Mouse (Mus musculus): ENCODE results near the gene Dpp6. TPM values are rescaled to one million over a fixed set of nuclear protein-coding genes. Genes with fewer than 3 reads are reported as not detected.
A peak's percentile ranks its signal among the peaks of the same experiment; 100 is the strongest.

The Dpp6 gene
- polyA plus RNA-seq (2016; fragmentation: Nextera tagmentation; extraction: Ambion mirVana): 15.0 and 15.1 TPM in 2 replicates

- 2% methylated on average over 48 of the region's 48 CpGs for WGBS
- Histone ChIP-seq H3K9ac (0 out of 2 replicates have a peak within 1 kb of the TSS, but pooled peaks have one; percentile 22), H3K4me1 (peaks cover 7% of the 10 kb centered on the region), H3K27me3 (peaks cover 31% of the 10 kb centered on the region), H3K36me3 (replicated peaks) (no peaks in the 10 kb centered on the region), H3K4me2 (peak within 1 kb of the TSS; percentile 59), H3K9me3 (no peaks in the 10 kb centered on the region), H3K4me3 (replicated peaks) (peak within 1 kb of the TSS; percentile 32), H3K27ac (no peak within 1 kb of the TSS)
- ATAC-seq (ENCODE audit: low FRiP score): peak; percentile 58; the same call in 1 of the 2 replicates
These were observed at the start of gene Dpp6 for GRCm38 (mm10) chr5:26816975-26817941. Dpp6 (plus strand) TSS chr5:26817203.

GRCm38 (mm10) chr5:26783955-26784354 is 33.0 kb upstream of the Dpp6 start:
- ATAC-seq (ENCODE audit: low FRiP score): no peak
- Histone ChIP-seq H3K4me3 (replicated peaks) (no peak overlapping the region), H3K4me2 (no peak overlapping the region), H3K9ac (no peak overlapping the region), H3K36me3 (replicated peaks) (no peaks in the 10 kb centered on the region), H3K4me1 (no peaks in the 10 kb centered on the region), H3K9me3 (no peaks in the 10 kb centered on the region), H3K27ac (no peak overlapping the region), H3K27me3 (no peaks in the 10 kb centered on the region)
- 87% methylated on average over 3 of the region's 3 CpGs for WGBS

- Histone ChIP-seq H3K27me3 (no peaks in the 10 kb centered on the region), H3K36me3 (replicated peaks) (no peaks in the 10 kb centered on the region), H3K27ac (no peak overlapping the region), H3K4me2 (no peak overlapping the region), H3K4me3 (replicated peaks) (no peak overlapping the region), H3K4me1 (no peaks in the 10 kb centered on the region), H3K9ac (no peak overlapping the region), H3K9me3 (no peaks in the 10 kb centered on the region)
- no peak for ATAC-seq (ENCODE audit: low FRiP score)
- WGBS: 93% methylated on average over 2 of the region's 2 CpGs
These were observed 21.5 kb upstream of the Dpp6 start for GRCm38 (mm10) chr5:26795524-26795923.

- no peaks in the 10 kb centered on the region for H3K9me3 ChIP-seq
- 86% methylated on average over 1 of the region's 1 CpGs for WGBS
- no peak overlapping the region for H3K4me3 ChIP-seq (replicated peaks)
- no peak overlapping the region for H3K9ac ChIP-seq
- no peaks in the 10 kb centered on the region for H3K36me3 ChIP-seq (replicated peaks)
- no peak for ATAC-seq (ENCODE audit: low FRiP score)
- no peak overlapping the region for H3K4me2 ChIP-seq
- H3K27ac ChIP-seq: no peak overlapping the region
- H3K27me3 ChIP-seq: no peaks in the 10 kb centered on the region
- no peaks in the 10 kb centered on the region for H3K4me1 ChIP-seq
These were observed 19.0 kb downstream of the Dpp6 start for GRCm38 (mm10) chr5:26835972-26836371.

- Histone ChIP-seq H3K9ac (no peak overlapping the region), H3K27ac (no peak overlapping the region), H3K4me3 (replicated peaks) (no peak overlapping the region), H3K4me2 (no peak overlapping the region), H3K9me3 (no peaks in the 10 kb centered on the region), H3K4me1 (no peaks in the 10 kb centered on the region), H3K27me3 (no peaks in the 10 kb centered on the region), H3K36me3 (replicated peaks) (no peaks in the 10 kb centered on the region)
- 25% methylated on average over 4 of the region's 4 CpGs for WGBS
- no peak for ATAC-seq (ENCODE audit: low FRiP score)
These were observed 24.1 kb downstream of the Dpp6 start for GRCm38 (mm10) chr5:26841151-26841550.

- Histone ChIP-seq H3K36me3 (replicated peaks) (no peaks in the 10 kb centered on the region), H3K27me3 (no peaks in the 10 kb centered on the region), H3K4me2 (no peak overlapping the region), H3K4me3 (replicated peaks) (no peak overlapping the region), H3K9ac (no peak overlapping the region), H3K9me3 (no peaks in the 10 kb centered on the region), H3K27ac (no peak overlapping the region), H3K4me1 (no peaks in the 10 kb centered on the region)
- ATAC-seq (ENCODE audit: low FRiP score): no peak
- WGBS: 47% methylated on average over 4 of the region's 4 CpGs
These were observed 37.7 kb downstream of the Dpp6 start for GRCm38 (mm10) chr5:26854746-26855145.

- H3K36me3 ChIP-seq (replicated peaks): no peaks in the 10 kb centered on the region
- H3K4me3 ChIP-seq (replicated peaks): no peak overlapping the region
- no peaks in the 10 kb centered on the region for H3K9me3 ChIP-seq
- no peak overlapping the region for H3K4me2 ChIP-seq
- no peak overlapping the region for H3K27ac ChIP-seq
- no peaks in the 10 kb centered on the region for H3K4me1 ChIP-seq
- ATAC-seq (ENCODE audit: low FRiP score): no peak
- H3K9ac ChIP-seq: no peak overlapping the region
- H3K27me3 ChIP-seq: no peaks in the 10 kb centered on the region
These were observed 58.4 kb downstream of the Dpp6 start for GRCm38 (mm10) chr5:26875449-26875848.

GRCm38 (mm10) chr5:26887496-26887895 is 70.5 kb downstream of the Dpp6 start:
- no peak overlapping the region for H3K4me2 ChIP-seq
- no peaks in the 10 kb centered on the region for H3K36me3 ChIP-seq (replicated peaks)
- no peak overlapping the region for H3K27ac ChIP-seq
- no peaks in the 10 kb centered on the region for H3K9me3 ChIP-seq
- peaks cover 5% of the 10 kb centered on the region; the same call in 1 of the 2 replicates for H3K4me1 ChIP-seq
- WGBS: 61% methylated on average over 1 of the region's 1 CpGs
- no peak overlapping the region for H3K4me3 ChIP-seq (replicated peaks)
- H3K27me3 ChIP-seq: no peaks in the 10 kb centered on the region
- no peak overlapping the region for H3K9ac ChIP-seq
- no peak for ATAC-seq (ENCODE audit: low FRiP score)

GRCm38 (mm10) chr5:26888080-26888479 is 71.1 kb downstream of the Dpp6 start:
- Histone ChIP-seq H3K4me1 (peaks cover 5% of the 10 kb centered on the region; the same call in 1 of the 2 replicates), H3K27me3 (no peaks in the 10 kb centered on the region), H3K9me3 (no peaks in the 10 kb centered on the region), H3K9ac (no peak overlapping the region), H3K4me3 (replicated peaks) (no peak overlapping the region), H3K4me2 (no peak overlapping the region), H3K36me3 (replicated peaks) (no peaks in the 10 kb centered on the region), H3K27ac (no peak overlapping the region)
- no peak for ATAC-seq (ENCODE audit: low FRiP score)
- 66% methylated on average over 4 of the region's 4 CpGs for WGBS

- H3K4me2 ChIP-seq: no peak overlapping the region
- no peaks in the 10 kb centered on the region for H3K27me3 ChIP-seq
- no peaks in the 10 kb centered on the region for H3K36me3 ChIP-seq (replicated peaks)
- 21% methylated on average over 3 of the region's 3 CpGs for WGBS
- ATAC-seq (ENCODE audit: low FRiP score): no peak
- no peak overlapping the region for H3K9ac ChIP-seq
- no peaks in the 10 kb centered on the region for H3K9me3 ChIP-seq
- no peak overlapping the region for H3K27ac ChIP-seq
- no peaks in the 10 kb centered on the region for H3K4me1 ChIP-seq
- H3K4me3 ChIP-seq (replicated peaks): no peak overlapping the region
These were observed 77.3 kb downstream of the Dpp6 start for GRCm38 (mm10) chr5:26894346-26894745.

GRCm38 (mm10) chr5:26903786-26904185 is 86.8 kb downstream of the Dpp6 start:
- ATAC-seq (ENCODE audit: low FRiP score): peak; percentile 56
- peak overlapping the region; percentile 44 for H3K4me3 ChIP-seq (replicated peaks)
- peak overlapping the region; percentile 63; the same call in 1 of the 2 replicates for H3K27ac ChIP-seq
- no peaks in the 10 kb centered on the region for H3K36me3 ChIP-seq (replicated peaks)
- H3K9me3 ChIP-seq: no peaks in the 10 kb centered on the region
- H3K4me1 ChIP-seq: peaks cover 18% of the 10 kb centered on the region
- peak overlapping the region; percentile 81 for H3K4me2 ChIP-seq
- H3K9ac ChIP-seq: 0 out of 2 replicates have a peak overlapping the region, but pooled peaks have one; percentile 44
- H3K27me3 ChIP-seq: peaks cover 8% of the 10 kb centered on the region; the same call in 1 of the 2 replicates
- WGBS: 3% methylated on average over 9 of the region's 9 CpGs

- peak overlapping the region; percentile 44 for H3K4me3 ChIP-seq (replicated peaks)
- peak overlapping the region; percentile 81 for H3K4me2 ChIP-seq
- no peaks in the 10 kb centered on the region for H3K9me3 ChIP-seq
- peak overlapping the region; percentile 44 for H3K9ac ChIP-seq
- H3K4me1 ChIP-seq: peaks cover 18% of the 10 kb centered on the region
- H3K27ac ChIP-seq: peak overlapping the region; percentile 63; the same call in 1 of the 2 replicates
- H3K27me3 ChIP-seq: peaks cover 8% of the 10 kb centered on the region; the same call in 1 of the 2 replicates
- ATAC-seq (ENCODE audit: low FRiP score): peak; percentile 91
- no peaks in the 10 kb centered on the region for H3K36me3 ChIP-seq (replicated peaks)
- WGBS: 1% methylated on average over 28 of the region's 32 CpGs
These were observed 87.5 kb downstream of the Dpp6 start for GRCm38 (mm10) chr5:26904324-26905041.
